Comparison of ENCODE assay signal across 23 mouse cellular contexts in genomic region chr17:61204316-61204715, GRCm38 (mm10).
"Had no signal": no experiment of that assay in that cellular context is flagged by ENCODE, and none has a peak within 500 bp of the region (broad histone marks: within the 10 kb centered on the region; RNA-seq: fewer than 3 reads in every experiment).

No protein-coding gene starts in this region.

- H3K4me1 ChIP-seq: heart, embryonic 10.5 days; heart, embryonic 12.5 days; hindbrain, embryonic 10.5 days; hindbrain, embryonic 12.5 days; intestine, embryonic 15.5 days; limb, embryonic 13.5 days; limb, embryonic 15.5 days; liver, embryonic 12.5 days had no signal

- H3K27ac ChIP-seq: heart, embryonic 10.5 days; hindbrain, embryonic 10.5 days; hindbrain, embryonic 12.5 days; hindbrain, embryonic 14.5 days; intestine, embryonic 15.5 days; layer of hippocampus, adult 2 months; left cerebral cortex, adult 2 months; limb, embryonic 13.5 days; limb, embryonic 15.5 days; liver, embryonic 12.5 days; liver, embryonic 14.5 days had no signal

- H3K4me3 ChIP-seq: heart, embryonic 10.5 days; heart, embryonic 12.5 days; hindbrain, embryonic 10.5 days; hindbrain, embryonic 12.5 days; intestine, embryonic 15.5 days; layer of hippocampus, adult 2 months; left cerebral cortex, adult 2 months; limb, embryonic 13.5 days; limb, embryonic 15.5 days; liver, embryonic 12.5 days had no signal

- DNase-seq: gastrocnemius, postnatal 14 days; gastrocnemius, postnatal 36 days; heart, adult 11 months; heart, postnatal 10 days; heart, postnatal 4 days; kidney, adult 18-20 months; kidney, adult 8-10 months; kidney, postnatal 10 days; kidney, postnatal 25 days; kidney, postnatal 4 days; left cerebral cortex, postnatal 4 days had no signal
